Mouse (Mus musculus): ENCODE results near the gene Fut1. TPM values are rescaled to one million over a fixed set of nuclear protein-coding genes. Genes with fewer than 3 reads are reported as not detected.

The Fut1 gene
- polyA plus RNA-seq, 1 experiment, result 2.5 TPM

DNA sequence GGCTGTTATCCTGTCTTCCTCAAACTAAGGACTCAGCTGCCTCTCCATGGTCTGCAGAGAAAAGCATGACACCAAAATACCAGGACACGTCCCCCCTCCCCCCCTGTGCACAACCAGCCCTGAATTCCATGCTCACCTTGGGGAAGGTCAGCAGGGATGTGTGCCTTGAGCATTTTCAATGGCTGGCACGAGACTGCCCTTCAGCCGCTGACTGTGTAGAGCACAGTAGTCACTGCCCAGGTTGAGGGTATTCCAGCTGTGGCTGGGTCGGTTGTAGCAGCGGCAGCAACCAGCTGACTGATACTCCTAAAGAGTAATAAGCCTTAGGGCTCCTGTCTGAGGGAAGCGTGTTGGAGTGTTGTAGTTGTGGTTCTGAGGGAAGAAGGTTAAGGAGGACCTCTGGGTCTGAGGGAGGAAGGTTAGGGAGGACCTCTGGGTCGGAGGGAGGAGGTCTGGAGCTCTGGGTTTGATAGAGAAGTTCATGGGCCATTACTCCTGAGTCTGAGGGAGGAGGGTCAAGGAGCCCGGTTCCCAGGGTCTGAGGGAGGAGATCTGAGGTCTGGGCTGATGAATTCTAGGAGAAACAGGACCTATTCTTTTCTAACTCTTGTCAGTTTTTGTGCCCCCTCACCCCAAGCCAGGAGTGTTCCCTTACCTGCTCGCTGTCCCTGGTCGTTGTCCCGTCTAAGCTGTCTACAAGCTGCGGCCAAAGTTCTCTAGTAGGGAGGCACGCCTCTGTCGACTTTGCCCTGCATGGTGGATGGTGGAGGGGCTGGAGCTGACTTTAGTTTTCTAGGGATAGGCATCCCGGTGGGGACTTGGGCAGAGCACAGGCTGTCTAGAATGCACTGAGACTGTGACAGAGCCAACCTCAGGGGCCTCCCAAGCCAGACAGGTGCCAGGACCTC lies 42.4 kb upstream of the Fut1 start:
- peak; percentile 91; the same call in 1 of the 2 replicates for TF ChIP-seq POLR2A (IDR thresholded peaks at IDR 0.05; ENCODE audit: low read depth, low read length)
- TF ChIP-seq CTCF (IDR thresholded peaks at IDR 0.05; ENCODE audit: extremely low read depth, insufficient read length, insufficient replicate concordance, low read depth, low read length), result no peak
- 37% methylated on average over 15 of the region's 15 CpGs for WGBS
- Histone ChIP-seq H3K36me3 (ENCODE audit: control insufficient read depth, insufficient read depth, low read length) (peaks cover 20% of the 10 kb centered on the region), H3K4me3 (ENCODE audit: low read depth, low read length) (peak overlapping the region; percentile 78), H3K27me3 (ENCODE audit: control insufficient read depth, insufficient read depth, low read length) (no peaks in the 10 kb centered on the region), H3K27ac (ENCODE audit: insufficient read depth, low read depth, low read length) (peak overlapping the region; percentile 76), H3K4me1 (ENCODE audit: control insufficient read depth, insufficient read depth, insufficient read length, low read length) (peaks cover 22% of the 10 kb centered on the region)

DNA sequence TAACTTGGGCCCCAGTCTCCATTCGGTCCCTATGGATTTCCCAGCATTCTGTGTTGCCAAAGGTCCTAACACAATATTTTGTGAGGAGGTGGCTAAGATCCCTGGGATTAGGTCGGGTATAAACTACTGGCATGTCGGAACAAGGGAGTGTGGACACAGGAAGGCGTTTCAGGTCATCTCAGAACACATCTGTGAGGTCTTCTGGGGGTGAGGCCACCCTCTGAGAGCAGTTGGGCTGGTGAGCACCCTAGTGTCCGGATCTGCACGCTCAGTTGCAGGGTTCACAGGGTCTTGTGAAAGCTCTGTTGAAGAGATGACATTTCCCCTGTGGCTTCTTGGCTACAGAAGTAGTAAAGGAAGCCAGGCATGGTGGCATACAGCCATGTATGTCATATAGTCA lies 31.2 kb upstream of the Fut1 start:
- WGBS, result 95% methylated on average over 6 of the region's 6 CpGs
- peaks cover 7% of the 10 kb centered on the region; the same call in 1 of the 2 replicates for H3K36me3 ChIP-seq (ENCODE audit: control insufficient read depth, insufficient read depth, low read length)

DNA sequence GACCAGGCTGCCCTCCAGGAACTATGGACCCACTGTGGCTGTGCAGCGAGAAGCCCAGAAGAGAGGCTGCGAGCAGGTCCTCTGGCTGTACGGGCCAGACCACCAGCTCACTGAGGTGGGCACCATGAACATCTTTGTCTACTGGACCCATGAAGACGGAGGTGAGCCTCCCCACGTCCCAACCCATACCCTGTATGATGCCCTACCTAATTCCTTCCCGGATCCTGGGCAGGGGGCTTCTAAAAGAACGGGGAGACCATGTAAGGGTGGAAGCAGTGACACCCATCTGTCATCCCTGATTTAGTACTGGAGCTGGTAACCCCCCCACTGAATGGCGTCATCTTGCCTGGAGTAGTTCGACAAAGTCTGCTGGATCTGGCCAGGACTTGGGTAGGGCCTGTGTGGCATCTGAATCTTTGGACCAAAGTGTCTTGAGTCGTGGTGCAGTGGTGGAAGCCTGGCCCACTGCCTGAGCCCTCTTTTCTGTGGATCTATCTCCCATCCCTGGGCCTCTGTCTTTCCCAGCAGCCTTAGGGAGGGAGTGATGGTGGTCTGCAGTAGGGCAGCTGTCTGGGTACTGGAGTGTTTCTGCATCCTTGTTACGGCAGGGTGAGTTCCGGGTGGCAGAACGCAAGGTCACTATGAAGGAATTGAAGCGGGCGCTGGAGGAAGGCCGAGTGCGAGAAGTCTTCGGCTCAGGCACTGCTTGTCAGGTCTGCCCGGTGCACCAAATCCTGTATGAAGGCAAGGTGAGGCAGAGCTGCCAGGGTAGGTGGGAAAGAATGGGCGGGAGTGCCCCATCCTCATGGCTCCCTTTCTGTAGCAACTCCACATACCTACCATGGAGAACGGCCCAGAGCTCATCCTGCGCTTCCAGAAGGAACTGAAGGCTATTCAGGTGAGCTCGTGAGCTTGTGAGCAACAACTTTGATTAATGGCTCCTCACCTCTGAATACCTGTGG lies 29.2 kb upstream of the Fut1 start:
- Histone ChIP-seq H3K36me3 (ENCODE audit: control insufficient read depth, insufficient read depth, low read length) (peaks cover 5% of the 10 kb centered on the region; the same call in 1 of the 2 replicates), H3K4me1 (ENCODE audit: control insufficient read depth, insufficient read depth, insufficient read length, low read length) (no peaks in the 10 kb centered on the region; the same call in 1 of the 2 replicates), H3K27ac (ENCODE audit: insufficient read depth, low read depth, low read length) (no peak overlapping the region), H3K27me3 (ENCODE audit: control insufficient read depth, insufficient read depth, low read length) (no peaks in the 10 kb centered on the region), H3K4me3 (ENCODE audit: low read depth, low read length) (no peak overlapping the region)
- TF ChIP-seq POLR2A (IDR thresholded peaks at IDR 0.05; ENCODE audit: low read depth, low read length), result no peak
- TF ChIP-seq CTCF (IDR thresholded peaks at IDR 0.05; ENCODE audit: extremely low read depth, insufficient read length, insufficient replicate concordance, low read depth, low read length), result no peak
- 94% methylated on average over 23 of the region's 23 CpGs for WGBS

More for the DNA sequence above, 31.2 kb upstream of the Fut1 start:
- no peaks in the 10 kb centered on the region for H3K27me3 ChIP-seq (ENCODE audit: control insufficient read depth, insufficient read depth, low read length)
- TF ChIP-seq CTCF (IDR thresholded peaks at IDR 0.05; ENCODE audit: extremely low read depth, insufficient read length, insufficient replicate concordance, low read depth, low read length) (no peak), POLR2A (IDR thresholded peaks at IDR 0.05; ENCODE audit: low read depth, low read length) (no peak)
- no peak overlapping the region for H3K4me3 ChIP-seq (ENCODE audit: low read depth, low read length)
- no peak overlapping the region for H3K27ac ChIP-seq (ENCODE audit: insufficient read depth, low read depth, low read length)
- no peaks in the 10 kb centered on the region; the same call in 1 of the 2 replicates for H3K4me1 ChIP-seq (ENCODE audit: control insufficient read depth, insufficient read depth, insufficient read length, low read length)

DNA sequence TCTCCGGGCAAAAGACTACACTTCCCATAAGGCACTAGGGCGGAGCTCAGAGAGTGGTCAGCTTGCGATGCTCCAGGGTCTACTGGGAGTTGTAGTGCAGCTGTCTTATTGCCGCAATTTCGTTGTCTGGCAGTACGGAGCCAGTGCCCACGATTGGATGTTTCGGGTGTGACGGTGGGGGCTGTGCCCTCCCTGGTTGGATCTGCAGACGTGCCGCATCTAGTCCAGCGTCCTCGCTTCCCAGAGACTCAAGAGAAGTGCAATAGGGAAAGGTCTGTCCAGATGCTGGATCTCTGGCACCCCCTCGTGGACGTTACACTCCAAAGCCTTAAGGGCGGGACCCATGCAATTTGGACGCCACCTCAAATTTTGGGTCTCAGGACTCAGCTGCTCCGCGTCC lies 27.9 kb upstream of the Fut1 start:
- H3K27me3 ChIP-seq (ENCODE audit: control insufficient read depth, insufficient read depth, low read length), result no peaks in the 10 kb centered on the region
- peaks cover 5% of the 10 kb centered on the region; the same call in 1 of the 2 replicates for H3K36me3 ChIP-seq (ENCODE audit: control insufficient read depth, insufficient read depth, low read length)
- TF ChIP-seq CTCF (IDR thresholded peaks at IDR 0.05; ENCODE audit: extremely low read depth, insufficient read length, insufficient replicate concordance, low read depth, low read length) (peak; percentile 94), POLR2A (IDR thresholded peaks at IDR 0.05; ENCODE audit: low read depth, low read length) (no peak)
- H3K27ac ChIP-seq (ENCODE audit: insufficient read depth, low read depth, low read length), result no peak overlapping the region
- WGBS, result 4% methylated on average over 19 of the region's 19 CpGs
- H3K4me3 ChIP-seq (ENCODE audit: low read depth, low read length), result peak overlapping the region; percentile 61
- H3K4me1 ChIP-seq (ENCODE audit: control insufficient read depth, insufficient read depth, insufficient read length, low read length), result no peaks in the 10 kb centered on the region; the same call in 1 of the 2 replicates

DNA sequence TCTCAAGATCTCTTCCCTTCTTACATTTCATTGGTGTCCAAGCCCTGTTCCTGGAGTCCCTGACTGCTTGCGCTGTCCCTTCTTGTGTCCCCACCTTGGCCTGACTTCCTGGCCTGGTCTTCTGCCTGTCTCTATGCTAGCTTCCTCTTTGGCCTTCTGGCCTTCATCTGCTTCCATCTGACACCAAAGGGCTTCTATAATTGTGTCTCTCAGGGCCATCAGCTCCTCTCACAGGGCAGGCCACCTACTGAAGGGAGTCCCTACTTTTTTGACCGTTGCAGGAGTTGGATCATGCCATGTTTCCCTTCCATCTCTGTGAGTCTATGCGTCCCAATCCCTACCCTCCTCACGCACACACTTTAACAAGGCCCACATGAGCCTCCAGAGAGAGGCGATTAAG lies 27.2 kb upstream of the Fut1 start:
- TF ChIP-seq POLR2A (IDR thresholded peaks at IDR 0.05; ENCODE audit: low read depth, low read length) (no peak), CTCF (IDR thresholded peaks at IDR 0.05; ENCODE audit: extremely low read depth, insufficient read length, insufficient replicate concordance, low read depth, low read length) (no peak)
- H3K27ac ChIP-seq (ENCODE audit: insufficient read depth, low read depth, low read length), result no peak overlapping the region
- H3K36me3 ChIP-seq (ENCODE audit: control insufficient read depth, insufficient read depth, low read length), result 0 out of 2 replicates have a peak, but pooled peaks cover 4% of the 10 kb centered on the region
- no peaks in the 10 kb centered on the region; the same call in 1 of the 2 replicates for H3K4me1 ChIP-seq (ENCODE audit: control insufficient read depth, insufficient read depth, insufficient read length, low read length)
- H3K4me3 ChIP-seq (ENCODE audit: low read depth, low read length), result no peak overlapping the region
- no peaks in the 10 kb centered on the region for H3K27me3 ChIP-seq (ENCODE audit: control insufficient read depth, insufficient read depth, low read length)
- WGBS, result 98% methylated on average over 5 of the region's 5 CpGs

DNA sequence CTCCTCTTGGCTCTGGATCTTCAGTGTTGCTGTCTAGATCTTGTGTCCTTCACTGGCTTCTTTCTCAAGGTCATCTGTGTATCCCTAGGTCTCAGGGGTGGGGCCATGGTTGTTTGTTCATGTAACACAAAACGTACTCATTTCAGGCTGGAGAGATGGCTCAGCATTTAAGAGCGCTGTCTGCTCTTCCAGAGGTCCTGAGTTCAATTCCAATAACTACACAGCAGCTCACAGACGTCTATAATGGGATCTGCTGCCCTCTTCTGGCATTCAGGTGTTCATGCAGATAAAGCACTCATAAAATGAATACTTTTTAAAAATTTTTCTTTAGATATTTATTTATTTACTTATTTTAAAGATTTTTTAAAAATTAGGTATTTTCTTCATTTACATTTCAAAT lies 26.2 kb upstream of the Fut1 start:
- no peak overlapping the region for H3K4me3 ChIP-seq (ENCODE audit: low read depth, low read length)
- 0 out of 2 replicates have a peak, but pooled peaks cover 1% of the 10 kb centered on the region for H3K36me3 ChIP-seq (ENCODE audit: control insufficient read depth, insufficient read depth, low read length)
- H3K27ac ChIP-seq (ENCODE audit: insufficient read depth, low read depth, low read length), result no peak overlapping the region
- whole genome bisulfite sequencing, result 52% methylated on average over 3 of the region's 3 CpGs
- TF ChIP-seq POLR2A (IDR thresholded peaks at IDR 0.05; ENCODE audit: low read depth, low read length) (no peak), CTCF (IDR thresholded peaks at IDR 0.05; ENCODE audit: extremely low read depth, insufficient read length, insufficient replicate concordance, low read depth, low read length) (no peak)
- H3K27me3 ChIP-seq (ENCODE audit: control insufficient read depth, insufficient read depth, low read length), result no peaks in the 10 kb centered on the region
- no peaks in the 10 kb centered on the region; the same call in 1 of the 2 replicates for H3K4me1 ChIP-seq (ENCODE audit: control insufficient read depth, insufficient read depth, insufficient read length, low read length)

Measured in small intestine, adult 2 months (tissue).